Mouse (Mus musculus) spleen, postnatal 14 days (tissue): Measurements from ENCODE around the gene Pou5f2.
A peak's percentile ranks its signal among the peaks of the same experiment; 100 is the strongest.

Experiments used
- DNase-seq, 2 experiments: peaks; one replicate each; pipeline ENCODE4 v3.0.0; 2021 to 2022; ENCODE audit warnings: low spot score in 2 of 2

Pou5f2 gene

DNA sequence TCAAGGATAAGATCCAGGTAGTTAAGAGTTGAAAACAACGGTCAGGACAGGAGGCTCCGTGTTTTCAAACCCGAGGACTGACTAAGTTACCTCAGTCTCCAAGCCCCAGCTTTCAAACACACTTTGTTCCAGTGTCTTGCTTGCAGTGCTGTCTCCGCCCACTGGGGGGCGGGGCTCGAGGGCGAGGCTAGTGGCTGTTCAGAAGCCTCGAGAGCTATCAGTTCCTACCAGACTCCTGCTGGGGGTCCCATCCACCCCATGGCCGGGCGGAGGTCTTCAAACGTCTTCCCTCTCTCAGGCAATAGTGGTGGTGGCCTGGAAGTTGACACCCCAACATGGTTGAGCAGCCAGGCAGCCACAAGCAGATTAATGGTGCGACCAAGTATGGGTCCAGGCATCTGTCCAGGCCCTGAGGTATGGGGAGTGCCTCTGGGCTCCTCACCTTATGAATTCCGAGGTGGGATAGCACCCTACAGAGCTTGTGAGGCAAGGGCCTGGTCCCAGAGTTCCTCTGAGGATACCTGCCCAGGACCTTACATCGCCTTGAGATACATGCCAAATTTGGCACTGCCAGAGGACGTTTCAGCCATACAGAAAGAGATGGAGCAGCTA is at the start of gene Pou5f2:
Pou5f2 (plus strand) TSS at position 220 of the 612 bp plus-strand sequence.
- peak in 1 of 2 experiments; percentile 4 for DNase-seq

DNA sequence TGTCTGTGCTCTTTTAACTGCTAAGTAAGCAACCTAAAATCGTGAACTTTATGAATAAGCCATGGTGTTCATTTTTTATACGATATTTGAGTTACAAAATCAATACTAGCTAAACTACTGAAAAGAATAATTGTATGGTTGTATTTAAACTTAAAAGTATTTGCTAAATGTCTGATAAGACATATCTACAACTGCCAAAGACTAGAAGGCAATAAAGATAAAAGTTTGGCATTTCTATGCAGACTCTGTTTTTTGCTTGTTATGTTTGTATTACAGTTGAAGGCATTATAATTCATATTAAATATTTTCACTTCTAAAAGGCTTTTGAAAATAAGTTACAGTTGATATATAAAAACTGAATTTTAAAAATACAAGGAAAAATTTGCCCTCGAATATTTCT is 48.5 kb upstream of the Pou5f2 start:
- no peak for DNase-seq

DNA sequence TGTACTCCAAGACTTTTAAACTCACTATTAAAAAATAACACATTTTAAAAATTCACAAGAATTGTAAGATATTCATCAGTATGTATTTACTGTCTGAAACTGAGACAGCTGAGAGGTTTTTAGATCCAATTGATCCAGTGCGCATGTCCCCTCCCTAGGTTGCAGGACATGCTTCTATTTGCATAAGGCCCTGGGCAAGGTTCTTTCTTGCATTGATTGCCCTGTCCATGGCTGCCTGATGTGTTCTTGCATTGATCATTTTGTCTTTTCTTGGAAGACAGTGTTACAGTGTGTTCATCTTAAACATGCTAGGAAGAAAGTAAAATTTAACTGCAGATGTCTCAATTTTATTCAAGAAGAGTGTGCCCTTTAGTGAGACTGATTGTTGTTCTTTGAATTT is 47.6 kb upstream of the Pou5f2 start:
- DNase-seq = no peak

DNA sequence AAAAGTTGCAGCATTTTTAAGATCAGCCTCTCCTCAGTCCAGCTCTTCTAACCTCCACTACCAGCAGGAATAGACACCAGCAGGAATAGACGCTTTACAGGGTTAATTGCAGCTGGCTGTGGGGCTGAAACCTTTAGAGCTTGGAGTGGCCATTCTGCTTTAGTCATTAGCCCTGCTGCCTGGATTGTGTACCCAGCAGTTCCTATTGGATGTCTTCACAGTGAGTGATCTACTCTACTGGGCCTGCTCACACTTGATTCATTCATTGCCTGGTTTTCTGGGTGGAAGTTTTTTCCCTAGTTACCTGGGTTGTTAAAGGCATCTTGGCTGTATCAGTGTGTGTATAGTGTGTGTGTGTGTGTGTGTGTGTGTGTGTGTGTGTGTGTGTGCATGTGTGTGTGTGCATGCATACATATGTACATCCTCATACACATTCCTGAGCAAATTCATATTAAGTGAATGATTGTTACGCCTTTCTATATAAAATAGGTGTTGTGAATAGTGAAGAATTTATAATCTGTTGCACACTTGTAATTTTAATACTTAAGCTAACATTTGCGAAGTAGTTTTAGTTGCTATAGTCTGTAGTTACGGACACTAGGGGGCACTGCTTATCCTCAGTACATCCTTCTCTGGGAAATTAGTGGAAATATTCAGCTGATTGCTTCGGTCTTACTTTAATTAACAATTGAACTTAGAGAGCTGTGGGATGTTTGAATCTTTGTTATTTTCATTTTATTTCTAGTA is 42.4 kb upstream of the Pou5f2 start:
- no peak for DNase-seq

DNA sequence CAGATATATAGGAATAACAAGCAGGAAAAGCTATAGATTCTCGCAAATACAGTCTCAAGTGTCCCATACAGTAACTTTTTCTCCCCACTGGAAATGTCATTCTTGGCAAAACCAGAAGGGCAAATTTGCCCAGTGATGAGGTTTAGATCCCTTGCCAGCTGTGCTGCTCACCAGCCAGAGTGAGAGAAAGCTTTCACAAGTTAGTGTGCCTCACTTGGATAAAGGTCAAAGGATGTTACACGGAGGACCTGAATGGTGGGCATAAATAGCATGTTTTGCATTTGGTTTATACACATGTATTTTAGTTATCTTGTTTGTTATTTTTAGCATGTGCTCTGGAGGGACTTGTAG is 41.9 kb upstream of the Pou5f2 start:
- DNase-seq = no peak

DNA sequence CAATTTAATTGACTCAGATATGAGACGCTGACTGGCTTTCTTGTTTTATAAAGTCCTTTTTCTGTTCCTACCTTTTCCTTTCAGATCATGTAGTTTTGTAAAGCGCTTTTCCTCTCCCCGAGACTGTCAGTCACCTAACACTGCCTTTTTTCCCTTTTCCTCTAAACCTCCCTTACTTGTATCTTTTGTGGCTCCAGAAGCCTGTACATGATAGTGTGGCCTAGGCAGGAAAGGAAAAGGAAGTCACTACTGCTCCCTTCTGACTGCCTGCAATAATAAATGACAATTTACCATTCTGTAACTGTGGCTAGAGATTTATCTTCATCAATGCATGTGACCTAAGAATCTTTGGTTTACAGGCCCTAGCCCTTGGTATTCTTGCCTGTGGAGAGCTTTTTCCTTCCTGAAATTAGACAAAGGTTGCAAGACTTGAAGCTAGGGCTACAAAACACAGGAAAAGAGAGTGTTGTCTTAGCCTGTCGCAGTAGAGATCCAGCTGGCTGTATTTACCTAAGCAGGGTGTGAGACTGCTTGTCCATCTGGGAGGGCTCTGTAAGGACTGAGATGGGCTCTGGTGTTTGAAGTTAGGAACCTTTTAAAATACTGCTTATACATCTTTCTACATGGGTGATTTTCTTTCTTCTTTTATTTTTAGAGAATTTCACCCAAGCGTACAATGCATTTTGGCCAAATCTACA is 33.4 kb upstream of the Pou5f2 start:
- no peak for DNase-seq

DNA sequence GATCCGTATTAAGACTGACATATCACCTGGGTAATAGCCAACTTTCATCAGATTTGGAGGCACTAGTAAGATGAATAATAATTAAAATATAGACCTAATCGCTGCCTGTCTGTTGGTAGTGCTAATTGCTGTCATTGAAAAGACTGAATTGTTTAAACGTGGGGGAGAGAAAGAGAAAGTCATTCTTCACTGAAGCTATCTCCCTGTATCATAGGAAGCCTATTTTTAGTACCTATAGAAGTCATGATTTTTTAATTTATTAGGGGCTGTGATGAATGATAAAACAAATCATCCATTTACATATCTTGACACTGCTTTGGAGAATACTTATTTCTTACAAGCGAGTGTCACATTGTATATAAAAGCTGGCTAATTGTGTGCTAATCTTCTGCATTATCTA is 20.1 kb upstream of the Pou5f2 start:
- no peak for DNase-seq

DNA sequence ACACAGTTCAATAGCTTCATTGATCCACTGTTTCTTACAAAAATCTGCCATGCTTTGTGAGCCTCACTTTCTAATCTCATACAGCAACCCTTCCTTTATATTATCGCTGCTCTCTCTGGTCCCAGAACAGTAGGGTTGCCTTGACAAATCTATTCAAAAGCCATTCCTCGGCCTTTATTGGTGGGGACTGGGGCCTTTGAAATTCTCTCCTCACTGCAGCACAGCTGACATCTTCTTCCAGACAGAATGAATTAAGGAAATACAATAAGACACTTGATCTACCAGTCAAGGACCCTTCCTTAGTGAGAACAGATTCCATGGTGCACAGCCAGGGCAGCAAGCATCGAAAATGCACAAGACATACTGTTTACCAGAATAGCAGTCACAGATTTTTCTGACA is 19.4 kb upstream of the Pou5f2 start:
- DNase-seq = no peak

DNA sequence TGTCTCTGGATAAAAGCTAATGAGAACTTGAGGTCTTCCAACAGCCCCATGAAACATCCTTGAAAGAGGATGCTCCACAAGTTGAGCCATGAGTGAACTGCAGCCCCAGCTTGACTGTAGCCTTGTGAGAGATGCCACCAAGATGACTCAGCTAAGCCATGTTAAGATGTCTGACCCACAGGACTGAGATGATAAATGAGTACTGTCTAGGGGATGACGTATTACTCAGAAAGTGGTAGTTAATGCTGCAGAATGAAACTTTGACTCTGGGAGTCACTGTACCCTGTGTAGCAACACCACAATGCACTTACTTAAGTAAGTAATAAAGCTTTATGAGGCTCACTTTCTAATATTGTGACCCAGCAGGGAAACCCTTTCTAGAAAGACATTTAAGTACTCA is 14.5 kb upstream of the Pou5f2 start:
- DNase-seq = no peak

DNA sequence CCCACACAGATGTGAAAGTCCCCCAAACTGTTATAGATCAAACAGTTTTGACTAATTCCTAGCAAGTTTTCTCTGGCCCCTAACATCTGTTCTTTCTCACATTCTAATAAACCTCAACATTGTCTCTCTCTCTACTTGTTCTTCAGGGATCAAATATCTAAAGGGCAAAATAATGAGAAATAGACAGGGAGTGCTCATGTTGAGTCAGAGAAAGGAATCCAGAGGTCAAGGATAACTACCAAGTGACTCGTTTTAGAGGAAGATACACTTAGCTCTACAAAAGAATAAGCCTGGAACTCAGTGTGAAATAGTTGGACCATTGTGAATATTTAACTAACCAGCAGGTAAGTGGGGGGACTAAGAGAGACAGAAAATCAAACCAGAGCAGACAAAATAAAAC is 8.1 kb downstream of the Pou5f2 start:
- DNase-seq = no peak

DNA sequence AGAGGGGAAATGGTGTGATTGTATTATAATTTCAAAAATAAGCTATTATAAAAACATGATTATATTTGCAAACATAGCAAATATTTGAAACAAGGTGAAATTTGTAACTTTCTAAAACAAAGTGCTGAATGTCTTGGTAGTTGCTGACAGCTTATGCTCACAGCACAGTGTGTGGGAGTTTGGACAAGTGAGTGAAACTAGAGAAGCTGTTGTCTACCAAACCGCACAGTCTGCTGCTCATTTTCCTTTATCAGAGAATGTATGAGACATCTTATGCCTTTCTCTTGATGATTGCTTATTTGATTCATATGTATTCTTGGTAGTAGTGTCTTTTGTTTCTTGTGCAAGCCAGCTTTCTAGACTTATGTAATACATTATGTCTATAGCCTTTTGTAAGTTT is 12.5 kb downstream of the Pou5f2 start:
- DNase-seq = no peak

DNA sequence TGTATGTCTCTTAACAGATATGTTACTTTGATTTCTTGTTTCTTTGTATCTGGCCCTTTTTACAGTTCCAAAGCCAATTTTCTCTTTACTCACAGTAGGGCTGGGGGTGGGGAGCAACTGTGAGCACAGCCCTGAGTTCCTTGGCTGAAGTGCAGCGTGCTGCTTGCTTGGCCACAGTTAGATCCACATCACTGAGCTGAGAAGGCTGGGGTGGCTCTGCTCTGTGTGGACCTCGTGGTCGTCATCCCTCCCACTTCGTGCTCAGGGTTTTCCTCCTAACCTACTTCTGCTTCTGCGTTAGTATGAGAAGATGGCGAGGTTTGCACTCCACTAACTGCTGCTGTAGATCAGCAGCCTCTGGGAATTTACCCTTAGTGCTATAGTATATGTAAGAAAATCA is 18.5 kb downstream of the Pou5f2 start:
- no peak for DNase-seq

DNA sequence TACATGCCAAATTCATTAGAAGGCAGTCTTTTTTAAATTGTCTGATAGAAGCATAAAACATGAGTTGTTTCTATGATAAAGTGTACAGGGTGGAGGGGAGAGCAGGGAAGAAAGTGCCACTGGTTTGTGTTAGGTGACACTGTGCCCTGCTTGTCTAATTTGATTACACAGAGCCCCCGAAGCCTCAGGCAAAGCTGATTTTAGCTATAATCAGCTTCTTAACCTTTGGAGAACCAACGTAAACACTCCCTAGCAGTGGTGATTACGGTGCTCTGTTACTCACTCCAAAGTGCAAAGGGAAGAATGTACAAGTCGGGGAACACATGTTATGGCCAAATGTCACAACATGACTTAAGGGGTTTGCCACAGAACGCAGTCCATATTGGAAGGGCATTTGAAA is 20.4 kb downstream of the Pou5f2 start:
- DNase-seq = no peak
